Mouse (Mus musculus) liver, adult 2 months (tissue): ENCODE results near the gene Pcdh15.

ENCODE experiments used
- CTCF ChIP-seq: fragments of 200-500 bp; IDR thresholded peaks from 2 replicates; pipeline ENCODE4 v1.5.1; 2011; ENCODE audit warnings: low read depth, low read length, control low read depth
- POLR2A ChIP-seq: fragments of 200-500 bp; IDR thresholded peaks from 2 replicates; pipeline ENCODE4 v1.6.1; 2011; ENCODE audit warnings: low read length, control low read depth; ENCODE audit not compliant: insufficient read depth; ENCODE audit errors: extremely low read depth

GRCm38 (mm10) chr10:73552831-73553230 lies 453.7 kb downstream of the Pcdh15 start:
- TF ChIP-seq POLR2A, result no peak
- TF ChIP-seq CTCF, result no peak
